ENCODE assay signal across 10 mouse cellular contexts in genomic region chr7:83774721-83775120, GRCm38 (mm10). TPM values are rescaled to one million over a fixed set of nuclear protein-coding genes. Genes with fewer than 3 reads are reported as not detected.
A peak's percentile ranks its signal among the peaks of the same experiment; 100 is the strongest.
DNase-seq lines count a peak whose midpoint lies in the region; ATAC-seq and TF ChIP-seq lines count a peak whose summit lies in the region.
"Had no signal": no experiment of that assay in that cellular context is flagged by ENCODE, and none has a peak within 500 bp of the region (broad histone marks: within the 10 kb centered on the region; RNA-seq: fewer than 3 reads in every experiment).

No protein-coding gene starts in this region.

- no peaks in the 10 kb centered on the region for H3K9me3 ChIP-seq in forebrain, embryonic 16.5 days (ENCODE audit: control insufficient read depth, low read length)
- H3K9me3 ChIP-seq: G1E; midbrain, embryonic 12.5 days had no signal

- no peaks in the 10 kb centered on the region for H3K27me3 ChIP-seq in thymus, adult 2 months (ENCODE audit: control insufficient read depth, insufficient read depth, low read length)
- no peaks in the 10 kb centered on the region for H3K27me3 ChIP-seq in forebrain, embryonic 16.5 days (replicated peaks; ENCODE audit: control insufficient read depth, insufficient read depth, low read length)
- H3K27me3 ChIP-seq: midbrain, embryonic 12.5 days had no signal

- DNase-seq in gastrocnemius, postnatal 14 days: peak; percentile 14
- DNase-seq in gastrocnemius, postnatal 25 days: no peak
- DNase-seq in thymus, adult 2 months: peak; percentile 8
- DNase-seq in thymus, postnatal 10 days (ENCODE audit: low spot score in 2 of 2): no peak
- peak; percentile 51 for DNase-seq in embryo, embryonic 10.5 days (ENCODE audit: low spot score)
- peak; percentile 21 to 27 for DNase-seq in kidney, postnatal 4 days
- DNase-seq in lung, postnatal 36 days: peak; percentile 52

- TF ChIP-seq CTCF in thymus, adult 2 months (IDR thresholded peaks at IDR 0.05; ENCODE audit: borderline replicate concordance, control insufficient read depth, extremely low read depth, insufficient read depth, low read length, poor library complexity): no peak

- no peak overlapping the region for H3K4me3 ChIP-seq in thymus, adult 2 months (ENCODE audit: control insufficient read depth, insufficient read depth, low read length)
- H3K4me3 ChIP-seq in forebrain, embryonic 16.5 days (replicated peaks; ENCODE audit: low read length): no peak overlapping the region
- H3K4me3 ChIP-seq: midbrain, embryonic 12.5 days had no signal

- H3K9ac ChIP-seq in forebrain, embryonic 16.5 days (replicated peaks; ENCODE audit: low read depth, low read length): no peak overlapping the region
- H3K9ac ChIP-seq: midbrain, embryonic 12.5 days had no signal

- intact Hi-C loops in gastrocnemius, postnatal 14 days (cut with DNase I; ENCODE audit: low total_unique reads): loop anchor here (2.0 to 5.0 kb wide), 2 partner anchors 78 to 393 kb away; no protein-coding TSS in a partner anchor

- no peak for TF ChIP-seq POLR2A in thymus, adult 2 months (IDR thresholded peaks at IDR 0.05; ENCODE audit: control insufficient read depth, extremely low read depth, insufficient read depth, low read length, poor library complexity)

- H3K27ac ChIP-seq in thymus, adult 2 months (ENCODE audit: control insufficient read depth, insufficient read depth, low read length): no peak overlapping the region
- H3K27ac ChIP-seq in forebrain, embryonic 16.5 days (ENCODE audit: low read length): no peak overlapping the region
- H3K27ac ChIP-seq: midbrain, embryonic 12.5 days had no signal

- 26% methylated on average over 5 of the region's 5 CpGs for WGBS in thymus, adult 2 months
- 37% methylated on average over 5 of the region's 5 CpGs for WGBS in forebrain, embryonic 16.5 days

- H3K36me3 ChIP-seq in thymus, adult 2 months (ENCODE audit: control insufficient read depth, insufficient read depth, low read length): no peaks in the 10 kb centered on the region
- no peaks in the 10 kb centered on the region for H3K36me3 ChIP-seq in forebrain, embryonic 16.5 days (ENCODE audit: control insufficient read depth, insufficient read depth)
- H3K36me3 ChIP-seq: G1E; midbrain, embryonic 12.5 days had no signal

- H3K4me1 ChIP-seq in thymus, adult 2 months (replicated peaks; ENCODE audit: control insufficient read depth, insufficient read depth, low read length): no peaks in the 10 kb centered on the region
- no peaks in the 10 kb centered on the region for H3K4me1 ChIP-seq in forebrain, embryonic 16.5 days (replicated peaks; ENCODE audit: control insufficient read depth, insufficient read depth, low read length)
- H3K4me1 ChIP-seq: midbrain, embryonic 12.5 days had no signal

- H3K4me2 ChIP-seq in forebrain, embryonic 16.5 days (ENCODE audit: low read length): no peak overlapping the region
- H3K4me2 ChIP-seq: midbrain, embryonic 12.5 days had no signal

- ATAC-seq in forebrain, embryonic 16.5 days: no peak

RNA-seq across cellular contexts. Expression of gene Cfap161, which starts 20.0 kb away (rescaled TPM):
- not detected for total RNA-seq in gastrocnemius, postnatal 14 days (2021)
- not detected for total RNA-seq in gastrocnemius, postnatal 25 days (2021)
- 0.18 TPM in 1 of 2 replicates, not detected in the other for polyA plus RNA-seq in thymus, adult 2 months (2012; rRNA removed)
- 0.73 and 0.91 TPM in 2 replicates for polyA plus RNA-seq in forebrain, embryonic 16.5 days (2015; fragmentation: Nextera tagmentation; extraction: Ambion mirVana)
- total RNA-seq: G1E had no signal
- polyA plus RNA-seq: G1E; midbrain, embryonic 12.5 days had no signal

RNA-seq across cellular contexts. Expression of gene Il16, which starts 29.2 kb away (rescaled TPM):
- total RNA-seq in gastrocnemius, postnatal 14 days (2021): 1 to 10 TPM; 4.2 to 6.6 TPM
- 1 to 10 TPM; 2.4 to 2.5 TPM for total RNA-seq in gastrocnemius, postnatal 25 days (2021)
- polyA plus RNA-seq in thymus, adult 2 months (2012; rRNA removed): 162 and 171 TPM in 2 replicates
- 0.90 and 1.5 TPM in 2 replicates for polyA plus RNA-seq in forebrain, embryonic 16.5 days (2015; fragmentation: Nextera tagmentation; extraction: Ambion mirVana)

Comparison
In these comparisons a context has a peak if more than half of its experiments do, and no peak if none do; other contexts are left out.
1. DNase-seq: peak in gastrocnemius, postnatal 14 days (single experiment), thymus, adult 2 months (single experiment), embryo, embryonic 10.5 days (single experiment), kidney, postnatal 4 days (2 of 2) and lung, postnatal 36 days (single experiment); none in gastrocnemius, postnatal 25 days (single experiment) and thymus, postnatal 10 days (0 of 2).